Mouse (Mus musculus): ENCODE data around the gene Rnf186.

Rnf186 gene

GRCm38 (mm10) chr4:138966866-138967265, at the start of gene Rnf186:
Gene Rnf186 (plus strand): TSS chr4:138967112.
- peak; percentile 59 for DNase-seq

- DNase-seq, result no peak
Observed at GRCm38 (mm10) chr4:138917282-138917681, 49.6 kb upstream of the Rnf186 start.

GRCm38 (mm10) chr4:138921254-138922130, 45.4 kb upstream of the Rnf186 start:
- no peak for DNase-seq

- DNase-seq, result peak; percentile 97
Observed at GRCm38 (mm10) chr4:138922131-138922459, 44.8 kb upstream of the Rnf186 start.

- DNase-seq, result no peak
Observed at GRCm38 (mm10) chr4:138925561-138925960, 41.4 kb upstream of the Rnf186 start.

- no peak for DNase-seq
Observed at GRCm38 (mm10) chr4:138933862-138934261, 33.0 kb upstream of the Rnf186 start.

- no peak for DNase-seq
Observed at GRCm38 (mm10) chr4:138934456-138935145, 32.3 kb upstream of the Rnf186 start.

GRCm38 (mm10) chr4:138938495-138939269, 28.2 kb upstream of the Rnf186 start:
- DNase-seq, result peak; percentile 52

- DNase-seq, result no peak
Observed at GRCm38 (mm10) chr4:138939481-138939880, 27.4 kb upstream of the Rnf186 start.

- peak; percentile 42 for DNase-seq
Observed at GRCm38 (mm10) chr4:138941401-138941800, 25.5 kb upstream of the Rnf186 start.

- DNase-seq, result no peak
Observed at GRCm38 (mm10) chr4:138941966-138942365, 24.9 kb upstream of the Rnf186 start.

GRCm38 (mm10) chr4:138943730-138944129, 23.2 kb upstream of the Rnf186 start:
- DNase-seq, result peak; percentile 91

GRCm38 (mm10) chr4:138948257-138948656, 18.7 kb upstream of the Rnf186 start:
- DNase-seq, result no peak

- no peak for DNase-seq
Observed at GRCm38 (mm10) chr4:138958612-138959011, 8.3 kb upstream of the Rnf186 start.

GRCm38 (mm10) chr4:138959120-138959519, 7.8 kb upstream of the Rnf186 start:
- DNase-seq, result no peak

- DNase-seq, result peak; percentile 47
Observed at GRCm38 (mm10) chr4:138959926-138960325, 7.0 kb upstream of the Rnf186 start.

GRCm38 (mm10) chr4:138962719-138963118, 4.2 kb upstream of the Rnf186 start:
- DNase-seq, result no peak

- peak; percentile 75 for DNase-seq
Observed at GRCm38 (mm10) chr4:138965871-138966270, 1.0 kb upstream of the Rnf186 start.

- DNase-seq, result peak; percentile 38
Observed at GRCm38 (mm10) chr4:138967485-138967884, 573 bp downstream of the Rnf186 start.

GRCm38 (mm10) chr4:138968772-138969556, 2.1 kb downstream of the Rnf186 start:
- DNase-seq, result peak; percentile 36

GRCm38 (mm10) chr4:138969736-138970135, 2.8 kb downstream of the Rnf186 start:
- no peak for DNase-seq

- DNase-seq, result no peak
Observed at GRCm38 (mm10) chr4:138971371-138971770, 4.5 kb downstream of the Rnf186 start.
